Mouse (Mus musculus): ENCODE results near the gene Tcte2.

Tcte2 gene

DNA sequence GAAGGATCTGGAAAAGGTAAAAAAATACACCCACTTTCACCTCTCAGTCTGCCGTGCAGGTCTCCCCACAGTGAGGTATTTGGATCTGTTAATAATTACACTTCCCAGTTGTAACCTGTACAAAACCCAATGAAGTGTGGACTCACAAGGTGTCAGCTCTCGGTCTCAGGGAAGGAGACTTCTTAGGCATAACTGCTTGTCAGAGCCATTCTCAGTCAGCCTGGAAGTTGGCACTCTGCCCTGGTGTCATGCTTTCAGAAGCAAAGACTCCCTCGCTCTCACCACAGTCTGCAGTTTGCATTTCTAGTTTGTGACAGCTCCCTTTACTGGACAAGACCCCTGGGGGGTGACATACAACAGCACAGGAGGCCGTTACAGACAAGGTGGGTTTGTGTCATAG is 16.8 kb downstream of the Tcte2 start:
- peak; percentile 82 for DNase-seq

DNA sequence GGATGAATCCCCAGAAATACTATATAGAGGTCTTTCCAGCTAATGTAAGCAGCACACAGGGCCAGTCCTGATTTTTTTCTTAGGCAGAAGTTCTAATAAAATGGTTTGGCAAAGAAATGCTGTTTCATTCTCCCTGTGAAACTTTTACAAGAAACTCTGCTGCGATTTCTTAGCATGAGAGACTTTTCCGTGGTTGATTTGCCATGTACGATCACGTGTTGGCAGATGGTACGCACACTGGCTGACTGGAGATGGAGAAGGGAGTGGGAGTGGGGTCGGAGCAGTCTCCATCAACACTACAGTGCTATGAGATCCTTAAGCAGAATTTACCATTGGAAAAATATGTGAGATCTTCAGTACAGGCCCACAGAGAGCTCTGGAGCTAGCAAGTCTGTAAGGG is 17.4 kb downstream of the Tcte2 start:
- no peak for DNase-seq

DNA sequence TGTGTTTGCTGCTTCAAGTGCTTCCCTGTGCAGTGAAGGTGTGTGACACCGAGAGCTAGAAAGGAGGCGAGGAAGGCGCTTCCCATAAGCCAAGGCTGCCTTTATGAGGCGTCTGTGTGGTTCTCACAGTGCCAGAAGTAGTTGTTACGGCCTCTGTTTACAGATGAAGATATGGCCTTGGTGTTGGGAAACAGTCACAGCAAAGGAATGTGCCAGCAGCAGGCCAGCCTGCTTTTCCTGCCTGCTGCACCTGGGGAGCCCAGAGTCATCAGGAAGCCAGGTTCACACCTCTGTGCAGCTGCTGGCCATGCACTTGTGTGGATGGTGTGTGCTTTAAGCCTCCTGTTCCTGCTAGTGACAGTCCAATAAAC is 17.9 kb downstream of the Tcte2 start:
- DNase-seq = peak; percentile 50

DNA sequence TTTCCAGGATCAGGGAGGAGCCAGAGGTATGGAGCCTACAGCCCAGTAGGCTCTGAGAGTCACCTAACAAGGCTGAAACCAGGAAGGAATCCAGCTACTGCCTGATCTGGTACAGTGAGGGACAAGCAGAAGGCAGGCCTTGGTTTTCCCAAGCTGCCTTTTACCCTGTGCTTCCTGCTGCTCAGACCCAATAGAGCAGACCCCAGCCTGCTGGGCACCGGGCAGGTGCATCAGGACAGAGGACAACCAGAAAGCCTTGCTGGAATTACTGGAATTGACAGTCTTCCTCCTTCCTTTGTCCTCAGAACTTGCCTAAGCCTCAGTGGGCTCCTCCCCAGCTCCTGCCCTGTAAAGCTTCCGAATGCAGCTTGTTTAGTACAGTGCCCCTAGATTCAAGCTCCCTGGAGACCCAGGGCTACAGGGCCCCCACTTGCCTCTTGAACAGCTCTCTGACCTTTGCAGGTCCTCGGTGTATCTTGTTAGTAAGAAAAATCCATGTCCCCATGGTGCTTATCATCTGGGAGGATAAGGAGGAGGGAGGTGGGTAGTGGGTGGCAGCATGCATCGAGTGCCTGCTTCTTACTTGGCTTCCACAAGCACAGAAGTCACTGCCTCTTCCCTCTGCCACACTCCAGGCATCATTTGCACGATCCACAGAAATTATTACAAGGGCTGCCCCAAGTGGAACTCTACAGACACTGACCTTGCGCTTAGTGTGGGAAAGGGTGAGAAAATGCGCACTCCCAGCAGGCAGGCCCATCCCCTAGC is 18.5 kb downstream of the Tcte2 start:
- DNase-seq = no peak

DNA sequence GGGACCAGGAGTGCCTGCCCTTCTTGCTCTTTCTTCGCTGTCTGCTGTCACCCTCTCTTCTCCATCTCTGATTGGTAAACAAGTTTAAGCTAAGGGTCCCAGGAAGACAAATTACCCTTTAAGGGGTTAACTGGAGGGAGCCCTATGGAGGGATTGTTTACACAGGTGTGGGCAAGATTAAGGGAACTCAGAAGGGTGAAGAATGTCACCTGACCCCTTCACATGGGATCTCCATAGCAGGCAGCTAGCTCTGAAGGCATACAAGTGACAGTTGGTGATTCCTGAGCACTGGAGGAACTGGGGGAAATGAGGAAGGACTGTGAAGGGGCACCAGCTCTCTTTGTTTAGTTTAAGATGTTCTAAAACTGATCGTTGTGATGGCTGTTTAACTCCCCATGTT is 19.3 kb downstream of the Tcte2 start:
- no peak for DNase-seq

DNA sequence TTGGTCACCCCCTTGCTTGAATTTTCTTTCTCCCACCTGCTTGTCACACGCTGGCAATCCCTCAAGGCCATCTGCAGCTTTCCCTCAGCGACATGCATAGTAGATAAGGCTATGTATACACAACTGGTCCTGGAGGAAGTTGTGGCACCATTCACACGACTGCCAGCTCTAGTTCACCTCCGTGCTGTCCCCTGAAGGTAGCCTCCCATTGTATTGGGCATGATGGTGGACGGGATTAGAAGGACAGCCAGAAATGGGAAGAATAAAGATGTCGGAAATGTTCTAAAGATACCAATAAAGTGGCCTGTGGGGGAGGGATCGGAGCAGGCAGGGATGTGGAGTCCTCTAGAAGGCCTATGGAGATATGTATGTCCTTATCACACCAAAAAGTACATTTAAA is 20.0 kb downstream of the Tcte2 start:
- no peak for DNase-seq

DNA sequence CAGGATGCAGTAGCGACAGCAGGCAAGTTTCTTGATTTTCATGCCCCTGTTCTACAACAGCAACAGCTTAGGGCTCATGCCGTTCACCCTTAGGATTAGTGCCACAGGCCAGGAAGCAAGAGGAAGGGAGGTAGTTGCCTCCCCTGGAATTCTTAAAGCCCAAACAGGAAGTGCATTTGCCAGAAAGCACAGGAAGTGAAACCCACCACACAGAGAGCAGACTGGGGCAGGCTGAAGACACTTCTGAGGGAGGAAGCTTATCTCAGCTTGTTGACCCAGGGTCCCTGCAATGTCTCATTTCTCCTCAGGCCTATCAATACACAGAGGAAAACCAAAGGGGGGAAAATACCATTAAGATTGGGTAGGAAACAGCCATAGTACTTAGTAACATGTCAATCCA is 20.8 kb downstream of the Tcte2 start:
- DNase-seq = no peak

DNA sequence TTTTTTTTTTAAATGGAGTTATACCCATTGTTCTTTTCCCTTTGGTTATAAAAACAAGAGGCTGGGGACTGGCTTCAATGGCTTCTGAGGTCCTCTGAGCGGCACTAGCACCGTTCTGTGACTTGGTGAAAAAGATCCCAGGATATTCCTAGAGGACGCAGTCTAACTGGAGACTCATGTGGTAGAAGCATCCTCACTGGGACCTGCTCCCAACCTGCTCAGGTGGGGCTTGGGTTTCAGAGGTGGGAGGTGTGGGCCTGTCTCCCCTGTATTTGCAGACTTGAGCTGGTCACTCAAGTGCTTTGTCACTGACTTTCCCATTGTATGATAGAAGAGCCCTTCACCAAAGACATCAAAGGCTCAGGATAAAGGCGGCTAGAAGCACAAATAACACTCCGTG is 21.6 kb downstream of the Tcte2 start:
- no peak for DNase-seq

DNA sequence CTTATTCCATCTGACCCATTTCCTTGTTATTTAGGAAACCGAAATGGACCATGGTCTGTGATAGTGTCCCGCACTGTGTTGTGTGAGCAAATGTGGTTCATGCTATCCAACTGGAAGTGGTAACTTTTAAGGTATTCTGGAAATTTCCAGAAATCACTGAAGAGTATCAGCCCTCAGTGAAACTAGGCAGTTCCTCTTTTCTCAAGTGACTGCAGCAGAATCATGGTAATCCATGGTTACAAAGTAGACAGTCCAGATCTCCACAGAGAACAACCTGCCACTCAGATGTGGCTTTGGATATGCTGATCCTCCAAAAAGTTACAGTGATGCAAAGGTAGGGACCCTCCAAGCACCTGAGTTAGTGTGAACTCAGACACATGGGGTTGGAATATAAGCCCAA is 22.7 kb downstream of the Tcte2 start:
- DNase-seq = no peak

DNA sequence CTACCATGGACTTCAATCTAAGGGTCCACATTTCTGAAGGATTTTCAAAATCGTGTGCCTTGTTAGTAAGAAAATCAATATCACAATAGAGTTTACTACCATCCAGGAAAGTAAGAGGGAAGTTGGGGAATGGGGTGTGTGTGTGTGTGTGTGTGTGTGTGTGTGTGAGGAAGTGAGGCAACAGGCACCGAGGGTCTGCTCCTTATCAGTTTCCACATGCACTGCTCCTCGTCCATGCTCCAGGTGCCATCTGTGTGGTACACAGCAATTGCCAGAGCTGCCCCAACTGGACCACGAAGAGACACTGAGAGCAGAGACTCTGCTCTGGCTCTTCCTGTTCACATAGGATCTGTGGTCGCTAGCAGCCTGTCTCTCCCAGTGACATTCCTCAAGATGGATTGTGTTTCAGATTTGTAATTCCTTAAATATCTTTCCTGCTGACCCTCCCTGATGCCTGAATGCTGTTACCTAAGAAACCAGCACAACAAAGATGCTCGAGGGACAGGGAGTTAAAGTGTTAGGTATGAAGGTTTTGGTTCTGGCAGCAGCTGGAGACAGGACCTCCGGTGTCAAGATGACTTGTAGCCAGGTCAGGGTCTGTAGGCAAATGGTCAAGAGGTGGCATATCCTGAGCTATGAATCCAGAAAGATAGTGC is 23.4 kb downstream of the Tcte2 start:
- DNase-seq = no peak

DNA sequence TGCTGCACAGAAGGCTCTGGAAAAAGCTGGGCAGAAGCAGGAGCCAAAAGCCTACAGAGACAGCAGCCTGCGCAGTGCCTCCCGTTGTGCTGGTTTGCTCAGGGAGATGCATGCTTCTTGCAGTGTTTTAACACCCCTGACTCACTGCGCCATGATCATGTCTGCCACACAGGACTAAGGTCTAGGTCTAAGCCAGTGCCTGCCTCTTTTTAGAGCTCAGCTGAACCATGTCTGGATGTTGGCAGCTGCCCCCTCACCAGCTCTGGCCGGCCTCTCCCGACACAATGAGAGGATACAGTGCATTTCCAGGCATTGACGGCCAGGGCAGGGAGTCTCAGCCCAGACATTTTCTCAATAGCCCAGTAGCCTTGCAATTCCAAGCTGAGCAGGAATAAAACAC is 24.3 kb downstream of the Tcte2 start:
- peak; percentile 41 for DNase-seq

DNA sequence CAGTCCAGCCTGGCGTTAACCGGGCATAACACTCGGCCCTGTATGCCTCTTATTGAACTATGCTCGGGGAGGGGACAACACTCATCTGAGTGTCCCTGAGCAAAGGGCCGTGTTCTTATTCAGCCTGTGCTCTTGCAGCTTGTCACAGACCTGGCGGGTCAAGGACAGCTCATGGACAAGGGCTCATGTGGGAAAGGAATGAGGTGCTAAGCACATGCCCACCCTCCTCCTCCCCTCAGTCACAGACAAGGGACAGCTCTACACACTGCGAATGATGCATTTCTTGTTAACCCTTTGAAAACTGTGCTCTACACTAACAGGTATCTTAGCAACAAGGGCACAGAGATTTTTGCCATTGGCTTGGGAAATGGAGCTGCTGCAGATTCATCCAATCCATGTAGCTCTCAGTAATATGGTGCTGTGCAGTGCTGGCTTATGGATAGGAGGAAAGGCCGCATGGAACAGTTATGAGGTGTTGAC is 25.8 kb downstream of the Tcte2 start:
- DNase-seq = no peak

DNA sequence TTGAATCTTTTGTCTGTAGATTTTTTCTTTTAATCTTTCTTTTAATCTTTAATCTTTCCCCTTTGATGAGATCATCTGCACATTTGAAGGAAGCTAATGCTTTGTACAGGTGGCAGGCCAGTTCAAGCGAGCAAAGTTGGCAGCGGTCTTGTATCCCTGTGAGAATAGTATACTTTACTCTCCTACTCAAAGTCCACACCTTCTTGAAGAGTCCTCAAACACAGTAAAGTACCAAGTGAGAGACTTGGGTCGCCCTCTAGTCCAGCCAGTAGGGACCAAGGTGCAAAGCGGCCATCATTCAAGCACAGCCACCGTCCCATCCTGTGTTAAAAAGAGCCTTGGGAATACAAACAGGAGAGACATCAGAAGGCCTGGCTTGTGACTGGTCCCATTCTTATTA is 26.6 kb downstream of the Tcte2 start:
- peak; percentile 47 for DNase-seq

DNA sequence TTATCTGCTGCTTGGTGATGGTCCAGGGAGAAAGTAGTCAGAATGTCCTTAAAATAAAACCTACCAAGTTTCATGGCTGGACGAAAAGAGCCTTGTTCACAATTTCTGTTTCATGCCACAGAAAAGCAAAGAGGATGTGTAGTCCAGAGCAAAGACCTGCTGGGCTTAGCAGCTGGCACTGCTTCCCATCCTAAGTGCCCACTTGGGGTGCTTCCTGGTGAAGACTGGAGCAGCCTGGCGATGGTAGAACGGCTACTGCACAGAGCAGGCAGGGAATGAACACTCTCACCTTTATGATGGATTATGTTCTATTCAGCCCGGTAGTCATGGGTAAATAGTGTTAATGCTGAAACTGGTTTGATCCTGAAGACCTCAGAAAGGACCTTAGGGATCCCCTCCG is 27.7 kb downstream of the Tcte2 start:
- no peak for DNase-seq

DNA sequence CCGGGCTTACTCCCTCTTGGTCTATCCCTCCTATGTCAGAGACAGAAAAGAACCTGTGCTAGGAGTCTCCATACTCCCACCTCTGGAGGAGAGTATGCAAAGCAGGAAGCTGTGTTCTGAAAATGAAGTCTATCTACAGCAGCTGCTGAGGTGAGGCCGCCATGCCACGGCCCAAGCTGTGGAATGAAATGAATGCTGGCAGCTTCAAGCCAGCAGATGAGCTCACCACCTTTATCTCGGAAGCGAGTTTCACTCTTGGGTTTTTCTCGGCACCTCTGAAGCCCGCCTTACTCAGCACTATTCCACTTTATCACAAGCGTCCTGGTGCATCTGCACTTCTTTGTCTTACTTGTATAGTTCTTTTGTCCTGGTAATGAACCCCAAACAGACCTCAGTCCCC is 28.9 kb downstream of the Tcte2 start:
- no peak for DNase-seq

DNA sequence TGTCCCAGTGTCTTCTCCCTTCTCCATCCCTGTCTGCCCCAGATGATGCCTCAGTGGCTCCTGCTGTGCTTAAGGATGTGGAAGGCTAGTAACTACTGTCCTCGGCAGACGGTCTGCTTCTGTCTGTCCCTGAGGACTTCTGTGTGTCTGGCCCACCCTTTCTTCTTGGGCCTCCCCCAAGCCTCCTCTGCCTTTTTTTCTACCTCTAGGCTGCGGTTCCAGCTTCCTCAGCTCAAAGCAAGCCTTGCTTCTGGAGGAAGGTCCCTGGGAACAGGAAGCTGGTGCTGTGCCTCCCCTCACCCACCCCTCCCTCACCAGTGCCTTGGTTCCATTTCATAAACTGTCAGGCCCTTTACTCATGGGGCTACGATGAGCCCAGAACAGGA is 29.9 kb downstream of the Tcte2 start:
- DNase-seq = no peak

DNA sequence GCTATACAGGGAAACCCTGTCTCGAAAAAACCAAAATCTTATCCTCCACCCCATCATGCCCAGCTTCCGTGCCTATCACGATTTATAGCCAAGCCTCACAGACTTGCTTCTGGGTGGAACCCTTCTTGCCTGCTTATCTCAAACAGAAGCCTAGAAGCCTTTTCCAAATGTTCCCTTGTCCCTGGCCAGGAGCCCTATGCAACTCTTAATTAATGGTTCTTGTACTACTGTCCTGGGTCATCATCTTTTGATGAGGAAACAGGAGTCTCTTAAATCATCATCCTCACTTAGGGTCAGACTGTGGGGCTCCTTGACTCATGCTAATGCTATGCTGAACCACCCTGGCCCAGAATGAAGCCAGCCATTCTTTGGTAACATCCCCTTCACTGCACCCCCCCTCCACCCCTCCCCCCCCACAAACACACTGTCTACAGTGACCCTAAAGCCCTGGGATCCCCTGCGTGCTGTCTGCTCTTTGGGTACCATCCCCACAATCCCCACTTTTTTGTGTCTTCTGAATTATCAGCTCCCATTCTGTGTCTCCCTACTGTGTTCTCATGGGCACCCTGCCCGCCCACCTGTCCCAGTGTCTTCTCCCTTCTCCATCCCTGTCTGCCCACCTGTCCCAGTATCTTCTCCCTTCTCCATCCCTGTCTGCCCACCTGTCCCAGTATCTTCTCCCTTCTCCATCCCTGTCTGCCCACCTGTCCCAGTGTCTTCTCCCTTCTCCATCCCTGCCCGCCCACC is 30.5 kb downstream of the Tcte2 start:
- DNase-seq = no peak

DNA sequence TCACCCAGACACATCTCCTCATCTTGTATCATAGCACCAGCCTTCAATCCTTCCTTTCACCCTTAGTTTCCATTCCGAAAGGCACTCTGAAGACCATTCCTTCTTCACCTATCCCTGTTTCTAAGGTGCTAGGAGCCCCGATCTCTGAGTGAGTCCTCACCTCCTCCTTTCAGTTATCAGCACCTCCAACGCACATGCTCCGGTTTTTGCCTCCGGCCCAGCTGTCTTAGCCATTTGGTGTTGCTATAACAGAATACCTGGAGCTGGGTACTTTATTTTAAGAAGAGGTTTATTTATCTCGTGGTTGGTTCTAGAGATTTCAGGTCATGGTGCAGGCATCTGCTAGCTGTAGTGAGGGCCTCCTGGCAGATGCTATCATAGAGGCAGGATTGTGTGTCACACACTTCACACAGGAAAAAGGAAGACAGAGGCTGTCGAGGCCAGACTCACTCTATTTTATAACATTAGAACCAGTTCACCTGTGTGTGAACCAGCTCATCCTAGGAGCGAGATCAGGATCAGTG is 34.7 kb downstream of the Tcte2 start:
- no peak for DNase-seq

DNA sequence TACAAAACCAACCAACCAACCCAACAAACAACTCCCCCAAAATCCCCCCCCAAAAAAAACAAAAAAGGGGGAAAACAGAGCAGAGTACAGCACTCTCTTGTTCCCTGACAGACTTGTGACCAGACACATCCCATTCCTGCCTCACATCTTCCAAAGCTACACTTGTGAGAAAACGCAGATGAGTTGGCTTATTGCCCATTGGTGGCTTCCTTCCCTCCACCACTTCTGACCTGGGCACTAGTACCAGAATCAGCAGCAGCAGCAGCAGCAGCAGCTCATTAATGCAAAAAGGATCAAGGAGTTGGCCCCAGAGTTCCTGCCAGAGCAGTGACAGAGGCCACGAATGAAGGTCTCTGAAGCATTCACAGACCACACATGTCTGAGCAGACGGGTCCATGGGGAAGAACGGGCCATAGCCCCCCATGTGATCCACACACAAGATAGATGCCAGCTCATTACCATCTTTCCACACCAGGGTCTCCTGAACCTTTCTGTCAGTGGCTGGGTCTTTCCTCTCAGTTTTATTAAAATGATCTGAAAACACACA is 36.5 kb downstream of the Tcte2 start:
- DNase-seq = no peak

DNA sequence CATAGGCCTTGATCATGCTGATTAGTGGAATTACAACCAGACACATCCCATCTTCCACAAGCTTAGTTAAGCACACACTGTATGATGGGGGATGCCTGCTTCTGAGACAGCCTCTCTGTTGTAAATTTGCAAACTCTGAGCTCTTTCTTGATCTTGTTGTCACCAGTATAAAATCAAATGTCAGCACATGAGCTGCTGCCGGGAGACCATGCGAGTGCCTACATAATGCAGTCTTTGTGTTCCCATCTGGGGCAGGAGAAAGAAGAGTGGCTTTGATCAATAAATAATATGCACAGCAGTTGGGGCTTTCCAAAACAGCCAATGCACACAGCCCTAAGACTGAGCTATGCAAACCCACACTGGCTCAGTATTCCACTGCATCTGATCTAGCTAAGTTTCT is 39.2 kb downstream of the Tcte2 start:
- no peak for DNase-seq

DNA sequence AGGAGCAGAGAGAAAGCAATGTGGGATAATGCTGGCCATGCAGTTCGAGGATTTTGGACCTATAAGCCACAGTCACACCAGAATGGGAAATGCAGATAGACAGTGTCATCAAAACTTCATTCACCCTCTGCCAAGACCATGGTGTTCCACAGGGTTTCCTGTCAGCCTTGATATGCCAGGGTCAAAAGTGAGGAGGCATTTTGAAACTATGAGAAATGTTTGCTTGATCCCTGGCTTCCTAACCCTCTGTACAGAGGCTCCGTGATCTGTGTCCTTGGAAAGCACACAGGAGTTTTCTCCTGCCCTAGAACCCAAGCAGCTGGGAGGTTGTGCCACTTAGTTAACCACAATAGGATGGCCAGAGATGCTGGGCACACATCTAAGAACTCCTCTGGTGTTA is 40.3 kb downstream of the Tcte2 start:
- DNase-seq = no peak

DNA sequence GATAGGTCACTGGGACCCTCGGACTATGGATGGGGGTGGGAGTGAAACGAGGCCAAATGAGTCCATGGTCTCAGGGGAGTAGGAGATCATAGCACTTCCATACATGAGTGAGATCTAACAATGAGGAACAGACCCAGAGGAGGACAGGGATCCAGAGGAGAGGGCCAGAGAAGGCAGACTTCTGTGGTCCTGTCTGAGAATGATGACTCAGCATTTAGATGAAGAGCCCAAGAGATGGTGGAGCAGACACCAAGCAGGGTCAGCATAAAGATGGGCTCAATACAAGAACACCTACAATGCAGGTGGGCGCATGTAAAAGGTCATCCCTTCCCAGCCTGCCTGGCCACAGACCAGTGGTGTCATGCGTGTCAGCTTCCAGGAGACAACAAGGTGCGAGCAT is 41.4 kb downstream of the Tcte2 start:
- DNase-seq = no peak

DNA sequence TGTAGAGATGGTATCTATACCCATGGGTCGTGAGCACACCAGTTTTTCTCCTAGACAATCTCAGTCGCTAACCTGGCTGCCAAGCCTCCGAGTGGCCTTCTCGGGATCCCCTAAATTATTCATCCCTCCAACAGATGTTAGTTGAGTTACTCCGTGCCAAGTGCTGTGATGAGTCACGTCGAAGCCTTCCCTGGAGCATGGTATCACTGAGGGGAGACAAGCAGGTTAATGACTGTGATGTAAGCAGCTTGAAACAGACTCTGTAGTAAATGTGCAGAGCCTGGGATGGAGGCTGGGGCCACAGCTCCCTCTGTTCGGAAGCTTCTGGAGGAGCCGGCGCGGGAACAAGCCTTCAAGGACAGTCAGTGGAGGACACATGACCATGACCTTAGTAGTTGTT is 44.2 kb downstream of the Tcte2 start:
- no peak for DNase-seq

DNA sequence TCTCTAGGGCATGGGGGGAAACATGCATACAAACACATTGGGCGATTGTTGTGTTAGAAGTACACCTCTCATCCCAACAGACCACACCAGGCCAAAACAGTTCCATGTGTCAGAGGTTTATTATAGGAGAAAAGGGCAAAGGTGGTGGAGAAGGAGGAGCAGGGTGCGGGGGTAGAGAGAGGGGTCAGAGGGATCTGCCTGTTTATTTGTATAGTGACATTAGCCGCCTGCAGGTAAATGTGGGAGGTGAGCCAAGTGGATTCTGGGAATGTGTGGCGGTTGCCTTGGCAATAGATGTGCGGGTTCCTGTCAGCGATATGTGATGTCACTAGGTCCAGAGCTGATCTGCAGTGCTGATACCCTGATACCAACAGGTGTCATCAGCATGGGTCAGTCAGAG is 45.3 kb downstream of the Tcte2 start:
- no peak for DNase-seq

Data from lung, postnatal 14 days (tissue).